Mouse (Mus musculus) bone marrow macrophage, adult 2 months (primary cell): ENCODE results near the gene Mmadhc.

Experiments
- CTCF ChIP-seq: IDR thresholded peaks from 2 replicates; pipeline ENCODE4 v1.5.1; 2012; ENCODE audit warnings: low read depth, mild to moderate bottlenecking, low read length, moderate library complexity
- POLR2A ChIP-seq: IDR thresholded peaks from 2 replicates; pipeline ENCODE4 v1.6.1; 2012; ENCODE audit warnings: mild to moderate bottlenecking, low read depth, low read length, borderline replicate concordance

GRCm38 (mm10) chr2:50290754-50291153 is 5.8 kb downstream of the Mmadhc start:
- no peak for TF ChIP-seq CTCF
- no peak for TF ChIP-seq POLR2A
